Mouse (Mus musculus) c-Kit-positive CD71-positive TER-119-positive erythroid progenitor cells, embryonic 14.5 days (primary cell): ENCODE measurements around the gene Samd4b.
"Not testable (repeated sequence)": the region's sequence is repeated elsewhere in the genome, so short reads cannot be mapped to it uniquely, and the experiment has no call there.

Experiments
- DNase-seq: peaks from one replicate; pipeline ENCODE4 v3.0.0-alpha.2; 2013; ENCODE audit warnings: low spot score

Samd4b gene

DNA sequence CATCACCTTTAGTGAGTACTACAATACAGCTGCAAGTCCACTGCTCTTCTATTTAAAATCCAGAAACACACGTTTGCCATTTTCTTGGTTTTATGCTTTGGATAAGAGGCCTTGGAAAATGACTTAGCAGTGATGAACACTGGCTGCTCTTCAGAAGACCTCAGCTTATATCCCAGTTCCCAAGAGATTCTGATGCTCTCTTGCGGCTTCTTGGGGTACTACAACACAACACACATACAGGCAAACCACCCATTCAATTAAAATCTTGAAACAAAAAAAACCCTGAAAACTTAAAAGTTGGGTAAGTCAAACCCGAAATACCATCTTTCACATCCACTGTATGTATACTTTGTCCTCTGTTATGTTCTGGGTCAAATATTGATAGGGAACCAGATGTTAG lies 199.9 kb downstream of the Samd4b start:
- DNase-seq, result no peak

DNA sequence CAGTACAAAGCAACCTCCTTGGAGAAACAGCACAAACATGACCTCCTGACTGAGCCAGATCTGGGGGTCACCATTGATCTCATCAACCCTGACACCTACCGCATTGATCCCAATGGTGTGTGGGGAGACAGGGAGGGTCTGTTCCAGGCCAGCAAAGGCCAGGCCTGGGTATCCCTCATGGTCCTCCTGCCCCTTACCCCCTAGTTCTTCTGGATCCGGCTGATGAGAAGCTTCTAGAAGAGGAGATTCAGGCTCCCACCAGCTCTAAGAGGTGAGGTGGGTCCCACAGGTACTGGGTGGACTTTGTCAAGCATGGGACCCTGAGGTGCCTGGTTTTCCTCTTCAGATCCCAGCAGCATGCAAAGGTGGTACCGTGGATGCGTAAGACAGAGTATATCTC lies 202.5 kb downstream of the Samd4b start:
- DNase-seq, result no peak

DNA sequence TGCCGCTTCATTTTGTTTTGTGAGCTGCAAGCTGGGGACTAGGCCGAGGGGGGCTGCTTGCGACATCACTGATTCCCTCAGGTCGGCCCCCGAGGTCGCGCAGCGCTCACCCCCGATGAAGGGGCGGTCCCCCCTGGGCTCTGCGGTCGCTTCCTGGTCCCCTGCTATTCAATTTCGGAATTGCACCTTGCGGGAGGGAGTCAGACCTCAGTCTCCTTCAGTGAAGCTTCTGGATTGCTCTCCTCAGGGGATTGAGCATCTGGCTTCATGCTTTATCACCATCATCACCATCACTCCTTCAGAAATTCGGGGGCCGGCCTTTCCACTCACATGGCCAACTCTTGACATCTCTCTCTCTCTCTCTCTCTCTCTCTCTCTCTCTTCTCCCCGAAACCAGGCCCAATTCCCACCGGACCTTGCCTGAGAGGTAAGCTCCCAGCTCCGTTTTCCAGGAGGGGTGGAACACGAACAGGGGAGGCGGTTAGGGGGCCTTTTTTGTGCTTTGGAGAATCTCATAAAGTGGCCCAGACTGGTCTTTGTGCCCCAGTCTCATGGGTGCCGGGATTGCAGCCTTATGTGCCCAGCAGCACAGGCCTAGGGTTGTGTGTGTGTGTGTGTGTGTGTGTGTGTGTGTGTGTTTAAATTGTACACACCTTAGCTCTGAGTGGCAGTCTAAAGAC lies 204.5 kb downstream of the Samd4b start:
- DNase-seq, result no peak

DNA sequence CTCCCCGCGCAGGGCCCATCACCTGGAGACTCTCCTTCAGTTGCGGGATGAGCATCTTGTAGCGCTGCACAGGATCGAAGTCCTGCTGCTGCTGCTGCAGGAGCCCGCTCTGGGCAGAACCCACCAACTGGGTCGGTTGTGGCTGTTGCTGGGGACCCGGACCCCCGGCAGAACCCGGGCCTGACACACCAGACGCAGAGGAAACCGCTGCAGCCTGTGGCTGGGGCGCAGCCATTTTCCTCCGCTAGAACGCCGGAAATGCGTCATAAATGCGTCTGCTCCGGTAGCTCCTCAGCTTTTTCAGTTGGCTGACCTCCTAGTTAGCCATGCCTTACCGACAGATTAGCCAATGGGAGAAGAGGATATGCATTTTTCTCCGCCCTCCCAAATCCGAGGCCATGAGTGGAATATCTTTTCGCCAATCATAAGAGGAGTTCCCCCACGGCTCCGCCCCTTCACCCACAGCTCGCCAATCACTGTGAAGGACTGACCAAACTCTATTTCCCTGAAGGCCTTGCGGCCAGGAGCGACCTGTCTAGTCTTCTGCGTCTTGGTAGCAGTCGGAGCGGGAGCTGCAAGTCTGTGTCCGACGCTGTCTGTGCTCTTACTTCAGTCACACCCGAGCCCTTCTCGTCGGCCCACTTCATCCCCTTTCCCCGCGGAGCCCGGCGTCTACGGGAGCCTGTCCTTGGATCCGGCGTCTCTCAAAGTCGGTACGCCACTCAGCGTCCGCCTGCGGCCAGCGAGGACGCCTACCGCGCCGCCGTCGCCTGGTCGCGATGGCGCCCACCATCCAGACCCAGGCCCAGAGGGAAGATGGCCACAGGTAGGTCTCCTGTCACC lies 205.3 kb downstream of the Samd4b start, which contains the start of the genes Med29 and Paf1:
Gene Med29 (minus strand): TSS at position 280 of the 843 bp plus-strand sequence.
Gene Paf1 (plus strand): TSS at position 523 of the 843 bp plus-strand sequence.
- peak; percentile 99 for DNase-seq

DNA sequence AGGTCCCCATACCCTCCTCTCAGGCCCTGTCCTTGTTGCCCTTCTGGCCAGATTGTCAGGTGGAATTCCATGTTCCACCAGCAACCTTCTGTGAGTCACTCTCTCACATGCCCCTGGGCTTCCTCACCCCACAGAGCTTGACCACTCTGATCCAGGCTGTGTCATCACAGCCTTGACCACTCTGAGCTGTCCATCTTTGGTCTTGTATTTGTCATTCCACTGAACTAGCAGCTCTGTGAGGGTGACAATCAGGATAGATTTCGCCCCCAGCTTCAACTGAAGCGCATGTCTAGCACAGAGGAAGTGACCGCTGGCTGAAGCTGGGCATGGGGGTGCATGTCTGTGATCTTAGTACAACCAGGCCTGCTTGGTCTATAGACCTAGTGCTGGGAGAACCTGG lies 207.6 kb downstream of the Samd4b start:
- no peak for DNase-seq

DNA sequence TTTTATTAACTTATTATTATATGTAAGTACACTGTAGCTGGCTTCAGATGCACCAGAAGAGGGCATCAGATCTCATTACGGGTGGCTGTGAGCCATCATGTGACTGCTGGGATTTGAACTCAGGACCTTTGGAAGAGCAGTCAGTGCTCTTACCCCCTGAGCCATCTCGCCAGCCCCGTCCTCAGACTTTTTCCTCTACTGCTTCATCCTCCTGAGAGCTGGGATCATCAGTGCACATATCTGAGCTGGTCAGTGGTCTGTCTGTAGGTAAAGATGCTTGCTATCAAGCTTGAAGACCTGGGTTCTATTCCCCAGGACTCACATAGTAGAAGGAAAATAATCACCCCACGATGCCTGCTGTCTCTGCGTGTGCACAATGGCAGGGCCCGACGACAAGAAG lies 210.6 kb downstream of the Samd4b start:
- not testable (repeated sequence) for DNase-seq

DNA sequence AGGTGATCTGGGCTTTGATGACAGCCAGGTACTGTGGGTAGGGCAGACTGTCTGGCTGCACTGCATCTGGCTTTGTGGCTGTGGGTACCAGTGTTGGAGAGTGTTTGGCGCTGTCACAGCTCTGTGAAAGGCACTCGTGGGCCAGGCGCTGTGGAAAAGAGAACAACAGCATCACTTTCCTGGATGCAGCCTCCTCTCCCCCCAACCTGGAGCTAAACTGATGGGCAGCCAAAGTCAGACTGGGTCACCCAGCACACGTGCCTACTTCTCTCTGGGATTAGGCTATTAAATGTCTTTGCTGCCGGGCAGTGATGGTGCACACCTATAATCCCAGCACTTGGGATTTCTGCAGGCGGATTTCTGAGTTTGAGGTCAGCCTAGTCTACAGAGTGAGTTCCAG lies 211.1 kb downstream of the Samd4b start:
- DNase-seq, result not testable (repeated sequence)

DNA sequence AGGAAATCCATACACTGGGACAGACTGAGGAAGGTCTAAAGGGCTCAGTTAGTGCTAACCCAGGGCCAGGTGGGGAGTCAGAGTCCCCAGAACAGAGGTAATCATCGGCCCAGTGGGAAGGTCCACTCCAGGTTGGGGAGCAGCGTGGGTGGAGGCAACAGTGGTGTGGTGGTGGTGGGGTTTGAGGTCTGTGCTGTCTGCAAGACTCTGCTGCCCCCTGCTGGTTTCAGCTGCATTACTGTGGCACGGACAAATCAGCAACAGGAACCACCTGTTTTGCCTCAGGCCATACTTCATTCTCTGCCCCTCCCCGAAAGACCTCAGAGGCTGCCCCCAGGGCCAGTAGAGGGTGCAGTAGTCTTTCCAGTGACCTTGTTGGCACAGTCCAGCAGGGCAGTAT lies 211.5 kb downstream of the Samd4b start:
- peak; percentile 78 for DNase-seq

DNA sequence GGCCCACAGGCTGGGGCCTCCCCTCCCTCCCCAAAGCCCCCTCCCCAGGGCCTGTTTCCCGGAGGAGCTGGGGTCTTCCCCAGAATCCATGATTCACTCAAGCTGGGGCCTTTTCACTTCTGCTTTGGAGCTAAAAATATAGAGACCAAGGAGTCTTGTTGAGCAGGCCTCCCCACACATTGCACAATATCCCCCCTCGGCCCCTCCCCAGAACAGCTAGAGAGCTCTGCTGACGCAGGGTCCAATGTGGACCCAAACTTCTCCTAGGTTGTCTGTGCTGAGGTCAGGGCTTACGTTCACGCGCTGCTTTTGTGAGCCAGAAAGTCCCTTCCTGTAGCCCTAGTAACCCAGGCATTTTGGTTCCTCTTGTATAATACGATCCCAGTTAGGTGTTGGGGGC lies 211.9 kb downstream of the Samd4b start:
- no peak for DNase-seq

DNA sequence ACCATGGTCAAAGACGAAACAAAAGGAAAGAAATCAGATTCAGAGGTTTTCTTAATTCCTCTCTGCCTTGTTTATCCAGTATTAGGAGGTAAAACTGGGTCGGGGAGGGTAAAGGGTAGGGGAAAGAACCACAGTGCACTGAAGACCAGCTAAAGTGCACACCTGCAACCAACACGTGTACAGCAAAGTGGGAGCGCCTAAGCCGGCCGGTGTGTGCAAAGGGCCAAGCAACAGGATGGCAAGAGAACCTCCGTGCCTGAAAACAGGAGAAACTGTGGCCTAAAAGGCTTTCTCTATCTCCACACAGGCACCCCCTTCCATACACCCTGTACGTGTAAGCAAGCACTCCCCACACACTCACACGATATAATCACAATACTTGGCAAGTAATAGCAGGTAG lies 212.7 kb downstream of the Samd4b start:
- no peak for DNase-seq

DNA sequence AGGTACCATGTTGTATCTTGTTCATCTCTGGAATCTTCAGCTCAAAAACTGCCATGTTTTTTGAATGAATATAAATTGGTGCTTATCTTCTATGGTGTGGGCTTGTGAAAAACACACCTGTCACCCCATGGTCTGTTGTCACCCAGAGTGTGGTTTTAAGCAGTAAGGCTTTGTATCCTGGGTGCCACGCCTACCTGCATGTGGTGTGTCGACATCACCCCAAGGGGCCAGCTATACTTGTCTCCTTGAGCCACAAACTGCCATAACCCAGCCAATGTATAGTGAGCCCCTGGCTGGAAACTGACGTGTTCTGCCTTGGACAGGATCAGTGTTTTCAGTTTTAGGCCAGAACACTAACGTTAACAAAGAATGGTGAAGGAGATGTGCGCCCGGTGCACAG lies 213.8 kb downstream of the Samd4b start:
- no peak for DNase-seq

DNA sequence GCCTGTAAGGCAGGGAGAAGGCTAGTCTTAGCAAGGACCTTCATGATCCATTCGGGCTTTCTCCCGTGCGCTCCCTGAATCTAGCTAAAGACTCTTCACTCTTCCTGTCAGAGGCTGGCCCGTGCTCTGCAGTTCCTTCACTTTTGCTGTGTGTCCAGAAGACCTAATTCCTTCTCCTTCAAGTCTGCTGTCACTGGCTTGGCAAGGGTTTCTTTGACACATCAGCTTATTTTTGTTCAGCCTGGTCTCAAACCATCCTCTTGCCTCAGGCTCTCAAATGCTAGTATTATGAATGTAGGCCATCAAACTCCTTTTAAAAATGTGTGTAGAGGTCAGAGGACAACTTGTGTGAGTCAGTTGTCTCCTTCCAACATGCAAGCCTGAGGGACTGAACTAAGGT lies 214.3 kb downstream of the Samd4b start:
- no peak for DNase-seq

DNA sequence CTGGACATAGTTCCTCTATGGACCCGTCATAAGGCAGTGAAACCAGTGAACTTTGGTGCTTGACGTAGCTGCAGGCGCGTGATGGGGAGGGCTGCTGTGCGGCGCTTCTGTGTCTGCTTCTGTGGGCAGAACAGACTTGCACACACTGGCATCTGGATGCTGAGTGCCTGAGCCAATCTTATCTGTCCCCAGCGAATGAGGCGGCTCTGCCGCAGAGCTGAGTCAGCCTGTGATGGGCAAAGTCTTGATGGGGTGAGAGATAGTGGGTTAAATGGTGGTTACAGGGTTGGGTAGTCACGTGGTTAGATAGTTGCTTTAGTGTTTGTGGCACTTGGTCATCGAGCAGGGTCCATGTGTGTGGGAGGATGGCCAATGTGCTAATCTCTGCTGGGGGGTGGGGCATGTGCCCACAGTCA lies 215.0 kb downstream of the Samd4b start:
- peak; percentile 78 for DNase-seq

DNA sequence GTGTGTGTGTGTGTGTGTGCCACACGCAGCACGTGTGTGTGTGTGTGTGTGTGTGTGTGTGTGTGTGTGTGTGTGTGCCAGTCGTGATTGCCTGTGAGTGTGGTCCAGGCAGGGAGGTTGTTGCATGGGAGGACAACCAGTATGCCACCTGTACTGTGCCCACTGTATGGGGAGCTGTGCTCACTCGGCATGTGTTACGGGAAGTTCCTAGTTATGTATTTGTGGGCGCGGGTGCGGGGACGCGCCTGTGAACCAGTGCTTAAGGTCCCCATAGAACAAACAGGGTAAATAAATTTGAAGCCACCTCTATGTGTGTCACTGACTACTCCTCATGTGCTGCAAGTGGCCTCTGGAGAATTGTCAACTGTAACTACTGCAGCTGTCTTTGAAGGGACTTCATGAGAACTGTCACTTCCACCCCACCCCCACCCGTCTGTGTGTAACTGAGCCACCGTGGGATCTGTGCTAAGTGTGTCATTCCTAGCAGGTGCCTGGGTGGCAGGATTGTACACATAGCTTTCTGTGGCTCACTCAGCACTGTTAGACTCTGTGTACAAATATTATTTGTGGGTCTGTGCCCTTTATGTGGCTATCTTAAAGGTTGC lies 215.5 kb downstream of the Samd4b start:
- DNase-seq, result no peak

DNA sequence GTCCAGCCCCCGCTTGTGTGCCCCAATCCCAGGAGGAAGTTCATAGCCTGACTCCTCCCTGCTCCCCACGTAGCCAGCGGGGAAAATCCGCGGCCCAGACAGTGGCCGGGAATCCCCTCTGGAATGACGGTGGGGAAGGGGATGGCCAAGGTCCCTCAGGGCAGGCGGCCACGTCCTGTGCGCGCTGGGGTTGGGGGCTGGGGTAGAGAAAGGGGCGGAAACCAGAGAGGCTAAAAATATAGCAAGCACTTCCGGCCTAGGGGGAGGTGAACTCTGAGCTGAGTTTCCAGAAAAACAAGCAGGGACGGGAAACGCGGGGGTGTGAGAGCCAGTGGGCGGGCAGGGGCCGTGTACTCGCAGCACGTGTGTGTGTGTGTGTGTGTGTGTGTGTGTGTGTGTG lies 216.0 kb downstream of the Samd4b start:
- DNase-seq, result peak; percentile 71

DNA sequence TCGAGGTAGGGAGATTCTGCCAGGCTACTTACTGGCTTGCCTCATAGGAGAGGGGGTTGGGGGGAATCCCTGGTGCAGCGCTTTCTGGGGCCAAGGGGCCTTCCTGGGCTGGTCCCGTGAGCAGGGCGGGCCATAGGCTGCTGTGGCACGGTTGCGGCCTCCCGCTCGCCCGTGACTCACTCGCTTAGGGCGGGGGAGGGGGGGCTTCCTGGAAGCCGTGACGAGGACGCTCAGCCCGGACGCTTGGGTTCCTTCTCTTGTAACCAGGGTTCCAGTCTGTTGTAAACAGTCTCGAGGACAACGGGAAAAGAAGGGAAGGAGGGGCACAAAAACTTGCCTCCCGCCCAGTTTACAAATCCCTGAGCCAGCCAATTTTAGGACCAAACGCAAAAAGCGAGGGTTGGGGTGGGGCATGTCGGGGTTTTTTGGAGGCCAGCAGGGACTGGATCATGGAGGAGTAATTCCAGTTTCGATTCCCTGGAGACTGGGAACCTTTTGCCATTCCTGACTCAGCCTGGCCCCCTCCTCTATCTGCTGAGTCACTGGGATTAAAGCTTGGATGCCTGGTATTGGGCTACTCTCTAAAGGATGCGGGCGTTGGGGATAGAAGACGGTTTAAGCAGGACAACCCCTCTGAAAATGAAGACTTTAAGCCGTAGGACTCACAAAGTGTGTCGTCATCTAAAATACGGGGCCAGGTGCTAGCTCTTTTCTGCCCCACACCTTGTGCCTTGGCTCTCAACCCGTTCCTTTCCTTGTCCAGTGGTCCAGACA lies 216.7 kb downstream of the Samd4b start:
- peak; percentile 82 for DNase-seq

DNA sequence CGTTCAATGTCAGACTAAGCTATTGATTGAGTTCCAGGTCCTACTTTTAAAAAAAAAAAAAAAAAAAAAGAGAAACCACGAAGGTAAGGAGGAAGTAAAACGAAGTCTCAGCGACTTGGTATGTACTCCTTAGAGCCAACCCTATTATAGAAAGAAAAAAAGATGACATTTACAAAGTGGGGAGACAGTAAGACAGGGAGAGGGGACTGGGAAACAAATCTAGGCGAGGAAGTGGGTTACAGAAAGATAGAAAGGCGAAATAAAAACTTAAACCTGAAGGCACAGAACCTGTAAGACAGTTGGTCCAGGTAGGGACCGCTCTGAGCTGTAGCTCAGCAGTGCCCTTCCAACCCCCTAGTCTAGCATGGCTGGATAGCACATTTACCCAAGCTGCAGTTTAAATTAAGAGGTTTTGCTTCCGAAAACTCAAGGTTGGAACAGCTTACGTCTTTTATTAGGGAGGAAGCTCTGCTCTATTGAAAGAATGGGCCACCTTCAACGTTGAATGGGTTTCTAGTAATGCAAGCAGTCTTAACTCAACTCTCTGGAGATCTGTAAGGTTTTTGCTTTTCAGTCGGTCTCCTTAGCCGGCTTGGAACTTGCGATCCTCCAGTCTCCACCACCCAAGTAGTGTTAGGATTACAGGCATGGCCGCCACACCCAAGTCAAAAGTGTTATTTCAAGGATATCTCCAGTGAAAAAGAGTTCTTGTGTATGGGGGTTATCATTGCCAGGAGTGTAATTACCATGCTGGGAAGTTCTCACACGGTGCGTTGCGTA lies 217.5 kb downstream of the Samd4b start, which contains the start of gene Zfp36:
Gene Zfp36 (minus strand): TSS at position 17 of the 780 bp plus-strand sequence.
- no peak for DNase-seq

DNA sequence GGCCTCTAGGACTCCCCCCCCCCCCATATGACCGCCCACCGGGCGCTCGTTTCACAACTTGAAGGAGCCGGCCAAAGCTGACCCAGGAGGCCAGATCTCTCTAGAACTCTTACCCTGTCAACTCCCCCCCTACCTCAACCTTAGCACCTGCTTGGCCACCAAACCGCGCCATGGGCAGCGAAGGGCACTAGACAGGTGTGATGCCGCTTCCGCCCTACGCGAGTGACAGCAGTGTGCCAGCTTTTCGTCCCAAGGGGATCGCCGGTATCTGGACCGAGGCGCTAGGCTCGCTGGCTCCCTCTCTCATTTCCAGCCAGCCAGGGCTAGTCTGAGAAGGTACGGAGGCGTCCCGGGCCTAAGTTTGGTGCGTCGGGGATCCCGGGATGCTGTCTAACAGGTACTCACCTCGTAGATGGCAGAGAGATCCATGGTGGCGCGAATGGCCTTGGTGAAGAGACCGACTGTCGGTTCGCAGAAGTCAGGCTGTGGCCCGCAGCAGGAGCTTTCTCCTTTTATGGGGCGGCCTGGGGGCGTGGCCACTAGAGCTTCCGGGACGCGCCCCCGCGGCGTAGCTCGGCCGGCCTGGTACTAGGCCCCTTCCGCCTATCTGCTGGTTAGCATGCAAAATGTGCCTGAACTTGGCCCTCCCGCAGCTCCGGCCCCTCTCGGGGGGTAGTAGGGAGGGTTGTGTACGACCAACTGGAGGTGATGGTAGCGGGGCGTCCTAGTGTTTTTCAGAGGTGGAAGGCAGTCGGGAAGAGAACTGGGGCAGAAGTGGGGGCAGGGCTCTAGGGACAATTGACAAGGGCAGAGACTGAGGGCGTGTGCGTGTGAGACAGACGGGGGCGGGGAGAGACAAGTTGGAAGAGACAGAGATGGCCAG lies 218.9 kb downstream of the Samd4b start:
- peak; percentile 92 for DNase-seq

DNA sequence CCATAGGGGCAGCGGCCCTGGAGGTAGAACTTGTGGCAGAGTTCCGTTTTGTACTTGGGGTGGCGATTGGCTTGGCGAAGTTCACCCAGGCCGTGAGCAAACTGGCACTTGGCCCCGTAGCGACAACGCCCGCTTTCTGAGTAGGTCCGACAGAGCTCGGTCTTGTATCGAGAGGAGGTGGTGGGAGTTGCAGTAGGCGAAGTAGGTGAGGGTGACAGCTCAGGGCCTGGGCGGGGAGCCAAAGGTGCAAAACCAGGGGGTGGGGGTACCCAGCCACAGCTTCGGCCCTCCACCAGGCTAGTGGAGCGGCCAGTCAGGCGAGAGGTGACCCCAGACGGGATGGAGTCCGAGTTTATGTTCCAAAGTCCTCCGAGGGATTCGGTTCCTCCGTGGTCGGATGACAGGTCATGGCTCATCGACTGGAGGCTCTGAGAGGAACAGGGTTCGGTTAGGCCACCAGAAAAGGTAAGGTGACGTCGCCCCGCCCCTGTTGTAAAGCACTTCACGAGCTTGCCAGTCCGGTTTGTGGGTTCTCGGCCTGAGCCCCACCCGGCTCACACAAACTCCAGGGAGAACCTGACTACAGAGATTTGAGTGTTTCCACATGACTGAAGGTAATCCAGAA lies 219.8 kb downstream of the Samd4b start:
- DNase-seq, result no peak
